Mouse (Mus musculus) hematopoietic stem cell, adult 5-6 weeks (primary cell): ENCODE results near the gene Klc4. TPM values are rescaled to one million over a fixed set of nuclear protein-coding genes. Genes with fewer than 3 reads are reported as not detected.

Experiments
- ATAC-seq, 2 experiments: fragments of 125-278 bp in 1 of 2; replicated peaks in 1 of 2; 2 replicates each; pipeline ENCODE4 v1.8.0; 2016 to 2017; ENCODE audit warnings: inconsistent platforms in 2 of 2, mild to moderate bottlenecking in 2 of 2, moderate number of reproducible peaks in 2 of 2, low read depth in 1 of 2, moderate TSS enrichment in 1 of 2; ENCODE audit not compliant: low FRiP score in 2 of 2, poor library complexity in 2 of 2, severe bottlenecking in 2 of 2, insufficient read depth in 1 of 2, low TSS enrichment in 1 of 2
- total RNA-seq: library from RNA; stranded (forward); fragments of 172-1452, 232-1000 nt; gene quantifications from 2 replicates; pipeline ENCODE4 v1.2.3, GENCODE M21; 2017

Gene Klc4
- total RNA-seq, 1 experiment from 2014 or later, result 11.9 TPM

GRCm38 (mm10) chr17:46628791-46629684 is 16.8 kb downstream of the Klc4 start, which contains the start of gene Ptk7:
Gene Ptk7, minus strand, starts transcription at chr17:46629504.
- peak in 1 of 2 experiments; percentile 32; a peak in 1 of 4 replicates for ATAC-seq

GRCm38 (mm10) chr17:46628471-46628790 is 17.4 kb downstream of the Klc4 start:
- no peak for ATAC-seq

DNA sequence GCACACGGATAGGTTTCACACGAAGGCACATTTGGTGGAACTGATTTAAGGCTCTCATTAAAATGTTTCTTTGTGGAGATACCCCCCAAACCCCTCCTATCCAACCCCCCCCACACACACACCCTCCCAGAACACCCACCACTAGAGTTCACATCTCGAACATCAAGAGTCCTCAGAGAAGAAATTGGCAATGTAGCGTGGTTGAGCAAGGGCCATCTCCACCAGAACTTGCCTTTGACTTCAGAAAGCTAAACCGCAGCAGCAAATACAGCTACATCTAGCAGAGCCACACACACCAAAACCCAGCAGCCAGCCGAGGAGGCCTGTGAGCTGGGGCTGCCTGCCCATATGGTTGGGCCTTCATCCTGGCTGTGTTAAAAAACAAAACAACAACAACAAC is 18.4 kb downstream of the Klc4 start:
- no peak for ATAC-seq

GRCm38 (mm10) chr17:46624598-46624997 is 21.2 kb downstream of the Klc4 start:
- ATAC-seq, result no peak

DNA sequence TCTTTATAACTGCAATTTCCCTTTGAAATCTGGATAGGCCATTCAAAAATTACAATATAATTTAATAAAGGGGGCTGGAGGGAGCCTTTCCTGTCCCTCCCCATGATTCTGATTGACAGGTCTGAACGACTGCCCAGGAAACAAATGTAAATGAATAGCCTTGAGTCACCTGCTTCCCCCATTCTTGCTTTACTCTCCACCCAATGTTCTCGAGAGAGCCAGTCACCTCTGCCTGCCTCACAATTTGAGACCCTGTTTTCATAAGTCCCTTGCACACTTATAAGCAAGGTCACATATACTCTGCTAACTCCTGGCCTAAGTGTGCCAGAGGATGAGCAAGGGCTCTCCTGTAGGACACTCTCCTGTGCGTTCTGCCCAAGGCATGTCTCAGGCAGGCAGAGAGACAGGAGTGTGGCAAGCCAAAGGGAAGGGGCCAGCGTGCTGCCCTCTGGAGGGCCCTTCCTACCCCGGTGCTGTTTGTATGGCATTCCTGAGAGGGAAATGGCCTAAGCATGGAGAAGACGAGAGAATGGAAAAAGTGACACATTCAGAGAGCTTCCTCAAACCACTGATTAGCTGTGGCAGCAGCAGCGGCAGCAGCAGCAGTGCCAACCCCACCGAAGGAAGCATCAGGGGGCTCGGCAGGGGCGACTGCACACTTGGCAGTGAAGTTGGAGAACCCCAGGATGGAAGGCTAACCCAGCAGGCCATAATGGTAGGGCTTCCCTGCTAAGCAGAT is 21.8 kb downstream of the Klc4 start:
- peak; percentile 21 to 33 for ATAC-seq

- peak; percentile 76 to 85 for ATAC-seq
These were observed 23.6 kb downstream of the Klc4 start for GRCm38 (mm10) chr17:46622269-46622668.

DNA sequence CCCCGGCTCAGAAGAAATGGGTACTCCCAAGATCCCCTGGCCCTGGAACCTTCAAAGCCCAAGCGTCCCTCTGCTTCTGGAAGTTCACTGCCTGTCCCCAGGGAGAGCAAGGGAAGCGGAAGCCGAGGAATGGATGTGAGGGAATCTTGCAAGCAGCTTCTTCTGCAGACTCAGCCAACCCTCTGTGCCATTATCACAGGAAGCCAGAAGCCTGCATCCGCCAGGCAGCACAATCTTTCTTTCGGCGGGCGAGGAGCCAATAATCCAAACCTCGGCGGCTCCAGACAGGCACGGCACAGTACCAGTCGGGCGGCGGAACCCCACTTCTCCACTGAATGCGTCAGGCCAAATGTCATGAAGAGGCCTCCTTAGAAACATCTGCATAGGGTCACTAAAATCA is 24.5 kb downstream of the Klc4 start:
- 0 out of 4 replicates have a peak, but pooled peaks of 1 of the 2 experiments have one; percentile 6 for ATAC-seq

GRCm38 (mm10) chr17:46619683-46620357 is 26.0 kb downstream of the Klc4 start:
- no peak for ATAC-seq

DNA sequence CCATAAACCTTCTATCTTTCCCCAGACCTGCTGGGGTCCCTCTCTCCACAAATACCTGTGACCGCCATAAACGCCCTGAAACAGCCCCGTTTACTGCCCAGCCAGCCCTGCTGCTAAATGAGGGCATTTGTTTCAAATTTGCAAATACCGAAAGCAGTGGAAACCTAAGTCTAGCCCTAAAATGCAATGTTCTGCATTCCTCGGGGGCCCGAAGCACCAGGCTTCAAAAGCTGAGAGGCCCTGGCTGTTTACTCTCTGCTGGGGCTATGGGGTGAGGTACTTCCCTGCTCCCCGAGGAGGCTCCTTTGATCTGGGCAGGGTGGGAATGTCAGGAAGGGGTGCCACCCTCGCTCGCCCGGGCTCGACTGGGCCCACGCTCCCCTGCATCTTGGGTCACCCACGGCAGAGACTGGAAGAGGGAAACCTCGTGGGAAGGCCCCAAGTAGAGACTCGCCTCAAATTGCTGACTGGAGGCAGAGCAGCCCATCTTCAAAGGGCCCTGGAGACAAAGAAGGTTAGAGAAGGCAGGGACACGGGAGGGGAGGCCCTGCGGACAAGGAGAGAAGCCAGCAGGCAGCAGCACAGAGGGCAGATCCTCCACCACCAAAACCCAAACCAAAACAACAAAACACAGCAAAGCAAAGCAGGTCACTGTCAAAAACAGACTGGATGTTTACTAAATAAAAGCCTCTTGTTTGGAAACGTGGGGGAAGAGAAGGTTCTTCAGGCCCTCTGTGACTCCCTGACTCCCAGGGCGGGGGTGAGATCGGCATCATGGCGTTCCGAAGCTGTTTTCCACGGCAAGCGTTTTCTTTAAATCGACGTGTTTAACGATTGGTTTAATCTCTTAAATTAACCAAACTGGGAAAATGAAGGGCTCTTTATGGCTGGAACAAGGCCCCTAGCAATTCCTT is 26.8 kb downstream of the Klc4 start:
- ATAC-seq, result no peak

GRCm38 (mm10) chr17:46618394-46618768 is 27.4 kb downstream of the Klc4 start:
- ATAC-seq, result no peak

DNA sequence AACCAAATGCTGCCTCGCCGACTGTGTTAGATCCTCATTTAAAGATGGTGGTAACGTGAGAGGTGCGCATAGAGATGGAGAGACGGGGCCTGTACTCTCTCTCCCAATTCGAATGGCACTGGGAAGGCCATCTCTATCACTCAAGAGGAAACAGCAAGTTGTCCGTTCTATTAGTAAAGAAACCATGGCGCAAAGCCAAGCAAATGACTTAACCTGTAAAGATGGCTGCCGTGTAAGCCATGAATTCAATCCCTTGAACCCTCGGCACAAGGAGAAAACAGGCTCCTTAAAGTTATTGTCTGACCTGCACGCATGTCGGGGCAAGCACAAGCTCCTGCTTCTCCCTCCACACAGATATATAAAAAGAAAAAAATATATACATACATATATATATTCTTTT is 28.0 kb downstream of the Klc4 start:
- no peak for ATAC-seq

DNA sequence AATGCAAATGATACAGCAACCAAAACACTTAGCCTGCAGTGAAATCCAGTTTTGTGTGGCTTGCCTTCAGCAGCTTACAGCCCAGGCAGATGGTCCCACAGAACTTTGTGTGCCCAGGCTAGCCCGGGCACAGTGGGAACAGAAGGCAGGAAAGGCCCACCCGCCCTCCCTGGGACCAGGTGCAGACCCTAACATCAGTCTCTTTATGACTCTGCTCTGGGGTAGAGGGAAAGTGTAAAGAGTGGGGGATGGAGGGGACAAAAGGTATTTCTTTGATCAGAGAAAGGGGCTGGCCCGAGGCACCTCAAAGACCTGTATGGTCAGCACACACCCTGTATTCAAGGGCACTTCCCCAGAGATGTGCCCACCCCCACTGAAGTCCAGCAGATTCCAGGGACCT is 32.6 kb downstream of the Klc4 start:
- no peak for ATAC-seq

DNA sequence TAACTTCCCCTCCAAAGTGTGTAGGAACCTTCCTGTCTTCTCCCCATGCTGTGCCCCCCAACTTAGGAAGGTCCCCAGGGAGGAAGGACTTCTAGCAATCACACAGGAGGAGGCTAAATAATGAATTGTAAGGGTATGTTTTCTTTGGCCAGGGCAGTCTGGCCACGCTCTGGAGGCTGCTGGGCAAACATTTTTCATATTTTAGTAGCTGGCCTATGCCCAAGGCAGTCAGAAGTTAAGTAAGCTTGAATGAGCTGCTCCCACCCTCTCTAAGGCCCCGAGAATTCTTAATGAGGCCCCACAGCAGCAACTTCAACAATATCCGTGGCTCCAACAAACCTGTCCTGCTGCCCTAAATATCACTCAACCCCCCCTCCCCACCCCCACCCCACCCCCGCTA is 33.0 kb downstream of the Klc4 start:
- peak in 1 of 2 experiments; percentile 10; a peak in 1 of 4 replicates for ATAC-seq

- no peak for ATAC-seq
These were observed 33.6 kb downstream of the Klc4 start for GRCm38 (mm10) chr17:46612189-46612588.

DNA sequence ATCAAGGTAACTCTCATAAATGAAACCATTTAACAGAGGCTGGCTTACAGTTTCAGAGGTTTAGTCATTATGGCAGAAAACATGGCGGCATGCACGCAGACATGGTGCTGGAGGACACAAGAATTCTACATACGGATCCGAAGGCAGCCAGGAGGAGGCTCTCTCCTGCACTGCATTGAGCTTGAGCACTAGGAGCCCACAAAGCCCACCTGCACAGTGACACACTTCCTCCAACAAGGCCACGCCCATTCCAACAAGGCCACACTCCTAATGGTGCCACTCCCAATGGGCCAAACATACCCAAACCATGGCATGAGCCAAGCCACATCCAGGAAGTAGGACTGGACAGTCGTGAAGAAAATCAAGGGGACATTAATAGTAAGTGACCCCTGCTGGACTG is 34.5 kb downstream of the Klc4 start:
- ATAC-seq, result no peak

- ATAC-seq, result peak; percentile 66 to 70; a peak in 2 of 4 replicates
These were observed 35.9 kb downstream of the Klc4 start for GRCm38 (mm10) chr17:46609721-46610514.
